Mouse (Mus musculus) thymus, postnatal 25 days (tissue): Measurements from ENCODE around the gene Gstz1.
"Not testable (repeated sequence)": the region's sequence is repeated elsewhere in the genome, so short reads cannot be mapped to it uniquely, and the experiment has no call there.

ENCODE experiments used
- DNase-seq: peaks from one replicate; pipeline ENCODE4 v3.0.0; 2022

Gstz1 gene

GRCm38 (mm10) chr12:87146966-87147365, at the start of gene Gstz1:
Gstz1 (plus strand) TSS chr12:87147165.
- peak; percentile 92 for DNase-seq

GRCm38 (mm10) chr12:87100331-87100730, 46.6 kb upstream of the Gstz1 start:
- DNase-seq = no peak

GRCm38 (mm10) chr12:87102165-87102631, 44.8 kb upstream of the Gstz1 start, which contains the start of gene Ngb:
Ngb (minus strand) TSS chr12:87102539.
- no peak for DNase-seq

- DNase-seq = no peak
Observed at GRCm38 (mm10) chr12:87103471-87103870, 43.5 kb upstream of the Gstz1 start.

GRCm38 (mm10) chr12:87104796-87105195, 42.2 kb upstream of the Gstz1 start:
- DNase-seq = no peak

- DNase-seq = no peak
Observed at GRCm38 (mm10) chr12:87107357-87107977, 39.5 kb upstream of the Gstz1 start.

GRCm38 (mm10) chr12:87121918-87122589, 24.9 kb upstream of the Gstz1 start:
- no peak for DNase-seq

GRCm38 (mm10) chr12:87127256-87127655, 19.7 kb upstream of the Gstz1 start:
- no peak for DNase-seq

GRCm38 (mm10) chr12:87130224-87130623, 16.7 kb upstream of the Gstz1 start:
- DNase-seq = no peak

GRCm38 (mm10) chr12:87131181-87131580, 15.8 kb upstream of the Gstz1 start:
- DNase-seq = no peak

- peak; percentile 46 for DNase-seq
Observed at GRCm38 (mm10) chr12:87131619-87132018, 15.3 kb upstream of the Gstz1 start.

GRCm38 (mm10) chr12:87132210-87132609, 14.8 kb upstream of the Gstz1 start:
- DNase-seq = no peak

- DNase-seq = no peak
Observed at GRCm38 (mm10) chr12:87132784-87133183, 14.2 kb upstream of the Gstz1 start.

GRCm38 (mm10) chr12:87137439-87138341, 9.3 kb upstream of the Gstz1 start:
- DNase-seq = no peak

GRCm38 (mm10) chr12:87138342-87138701, 8.6 kb upstream of the Gstz1 start:
- no peak for DNase-seq

- no peak for DNase-seq
Observed at GRCm38 (mm10) chr12:87138768-87139167, 8.2 kb upstream of the Gstz1 start.

GRCm38 (mm10) chr12:87142156-87142555, 4.8 kb upstream of the Gstz1 start:
- no peak for DNase-seq

- peak; percentile 86 for DNase-seq
Observed at GRCm38 (mm10) chr12:87147395-87148089, 577 bp downstream of the Gstz1 start, which contains the start of gene Pomt2. Pomt2 (minus strand) TSS chr12:87147968.

GRCm38 (mm10) chr12:87148136-87148535, 1.2 kb downstream of the Gstz1 start:
- no peak for DNase-seq

GRCm38 (mm10) chr12:87149471-87149870, 2.5 kb downstream of the Gstz1 start:
- DNase-seq = no peak

- DNase-seq = not testable (repeated sequence)
Observed at GRCm38 (mm10) chr12:87154448-87154847, 7.5 kb downstream of the Gstz1 start.

GRCm38 (mm10) chr12:87157361-87157760, 10.4 kb downstream of the Gstz1 start:
- DNase-seq = no peak

- no peak for DNase-seq
Observed at GRCm38 (mm10) chr12:87158099-87158498, 11.1 kb downstream of the Gstz1 start.
